Mouse (Mus musculus) olfactory bulb, adult 2 months (tissue): ENCODE data around the gene Smchd1.

Source experiments
- CTCF ChIP-seq: fragments of 200-500 bp; IDR thresholded peaks from 2 replicates; pipeline ENCODE4 v1.5.1; 2012; ENCODE audit warnings: low read depth, mild to moderate bottlenecking, low read length, moderate library complexity; ENCODE audit not compliant: insufficient read depth
- POLR2A ChIP-seq: fragments of 200-500 bp; IDR thresholded peaks from 2 replicates; pipeline ENCODE4 v1.6.1; 2012; ENCODE audit warnings: mild to moderate bottlenecking, low read depth, low read length, moderate library complexity; ENCODE audit not compliant: insufficient read depth

DNA sequence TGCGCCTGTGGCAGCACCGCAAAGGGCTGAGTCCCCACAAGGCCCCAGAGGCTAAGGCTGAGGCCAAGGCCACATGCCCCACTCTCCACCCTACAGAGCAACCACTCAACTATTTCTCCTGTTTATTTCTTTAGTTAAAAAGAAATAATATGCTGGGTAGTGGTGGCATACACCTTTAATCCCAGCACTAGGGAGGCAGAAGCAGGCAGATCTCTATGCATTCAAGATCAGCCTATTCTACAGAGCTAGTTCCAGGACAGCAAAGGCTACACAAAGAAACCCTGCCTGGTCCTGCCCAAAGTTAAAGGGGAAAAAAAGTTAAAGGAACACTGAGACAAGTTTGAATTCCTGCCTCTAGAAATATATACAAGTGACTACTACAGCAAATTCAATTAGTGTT, 15.3 kb downstream of the Smchd1 start, which contains the start of gene Gm4707:
- TF ChIP-seq CTCF: no peak
- TF ChIP-seq POLR2A: no peak
